Mouse (Mus musculus) limb, embryonic 15.5 days (tissue): ENCODE results near the gene Hpcal1. TPM values are rescaled to one million over a fixed set of nuclear protein-coding genes. Genes with fewer than 3 reads are reported as not detected.
"Not testable (repeated sequence)": the region's sequence is repeated elsewhere in the genome, so short reads cannot be mapped to it uniquely, and the experiment has no call there.

Experiments
- ATAC-seq: fragments of 200-750 bp; cut with Nextera tagmentation; 2 replicates; pipeline ENCODE4 v1.8.0; 2017; ENCODE audit warnings: low read depth, moderate TSS enrichment; ENCODE audit not compliant: insufficient number of reproducible peaks, low FRiP score, low TSS enrichment
- H3K27ac ChIP-seq: fragments of 300-500 bp; sonication (generic); 2 replicates; pipeline ENCODE4 v1.5.1; 2015; ENCODE audit warnings: moderate library complexity, mild to moderate bottlenecking, inconsistent platforms
- H3K27me3 ChIP-seq: fragments of 300-500 bp; sonication (generic); 2 replicates; pipeline ENCODE4 v1.6.1; 2015; ENCODE audit warnings: inconsistent platforms
- H3K36me3 ChIP-seq: fragments of 300-500 bp; sonication (generic); 2 replicates; pipeline ENCODE4 v1.6.1; 2015; ENCODE audit warnings: inconsistent platforms
- H3K4me1 ChIP-seq: fragments of 300-500 bp; sonication (generic); 2 replicates; pipeline ENCODE4 v1.6.1; 2015; ENCODE audit warnings: inconsistent platforms
- H3K4me2 ChIP-seq: fragments of 300-500 bp; sonication (generic); 2 replicates; pipeline ENCODE4 v1.6.1; 2015; ENCODE audit warnings: mild to moderate bottlenecking, inconsistent platforms
- H3K4me3 ChIP-seq: fragments of 300-500 bp; sonication (generic); 2 replicates; pipeline ENCODE4 v1.5.1; 2015; ENCODE audit warnings: mild to moderate bottlenecking, inconsistent platforms
- H3K9ac ChIP-seq: fragments of 300-500 bp; sonication (generic); 2 replicates; pipeline ENCODE4 v1.6.1; 2015; ENCODE audit warnings: inconsistent platforms
- H3K9me3 ChIP-seq: fragments of 300-500 bp; sonication (generic); 2 replicates; pipeline ENCODE4 v1.6.1; 2016; ENCODE audit warnings: inconsistent platforms
- WGBS: fragments of 180-500 bp; shearing (Covaris S2); methylation state at CpG from one replicate; pipeline ENCODE4 v1.1.7; 2015; 5-methylcytosine and 5-hydroxymethylcytosine counted together
- polyA plus RNA-seq: library from polyadenylated mRNA; unstranded; fragments of >200 nt; fragmentation: Nextera tagmentation; extraction: Ambion mirVana; gene quantifications from 2 replicates; pipeline ENCODE4 v1.2.1, GENCODE M21; 2015

Hpcal1 gene
- polyA plus RNA-seq, 1 experiment from 2014 or later = 39.1 TPM

DNA sequence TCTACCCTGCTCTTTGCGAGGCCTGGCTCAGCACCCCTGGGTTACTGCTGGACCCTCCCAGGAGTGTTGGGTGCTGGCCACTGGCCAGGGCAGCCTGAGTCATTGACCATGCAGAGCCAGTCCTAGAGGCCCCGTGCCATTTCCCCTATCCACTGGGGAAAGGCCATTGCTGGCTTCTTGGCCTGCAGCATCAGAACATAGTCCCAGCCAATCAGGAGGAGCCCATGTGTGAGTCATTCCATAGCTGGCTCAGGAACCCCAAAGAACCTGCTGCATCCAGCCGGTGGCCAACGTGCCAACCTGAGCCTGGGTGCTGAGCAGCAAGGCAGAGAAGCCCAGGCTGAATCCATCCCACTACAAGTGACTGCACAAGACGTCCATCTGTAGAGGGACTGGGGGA, 83.1 kb downstream of the Hpcal1 start:
- H3K36me3 ChIP-seq, H3K4me3 ChIP-seq, H3K27ac ChIP-seq, H3K4me1 ChIP-seq, ATAC-seq, H3K9me3 ChIP-seq, H3K27me3 ChIP-seq, H3K4me2 ChIP-seq, H3K9ac ChIP-seq: not testable (repeated sequence)
- 73% methylated on average over 5 of the region's 5 CpGs for whole genome bisulfite sequencing

GRCm38 (mm10) chr12:17774842-17775241, 84.2 kb downstream of the Hpcal1 start:
- H3K4me1 ChIP-seq, H3K4me3 ChIP-seq, H3K9ac ChIP-seq, H3K27me3 ChIP-seq, H3K27ac ChIP-seq, H3K9me3 ChIP-seq, ATAC-seq, H3K36me3 ChIP-seq, H3K4me2 ChIP-seq: not testable (repeated sequence)
- WGBS = 65% methylated on average over 3 of the region's 3 CpGs

- 6% methylated on average over 2 of the region's 3 CpGs for WGBS
- no peak overlapping the region for H3K9ac ChIP-seq
- ATAC-seq = no peak
These were observed 87.7 kb downstream of the Hpcal1 start for GRCm38 (mm10) chr12:17778320-17778719.

GRCm38 (mm10) chr12:17779093-17779492, 88.4 kb downstream of the Hpcal1 start:
- ATAC-seq = no peak
- Histone ChIP-seq H3K27ac (no peak overlapping the region), H3K4me2 (no peak overlapping the region), H3K27me3 (no peaks in the 10 kb centered on the region), H3K4me1 (no peaks in the 10 kb centered on the region), H3K36me3 (no peaks in the 10 kb centered on the region), H3K9ac (no peak overlapping the region), H3K4me3 (no peak overlapping the region), H3K9me3 (no peaks in the 10 kb centered on the region)
- 25% methylated on average over 3 of the region's 3 CpGs for WGBS

More at GRCm38 (mm10) chr12:17778320-17778719, 87.7 kb downstream of the Hpcal1 start:
- Histone ChIP-seq H3K36me3 (no peaks in the 10 kb centered on the region), H3K4me1 (no peaks in the 10 kb centered on the region), H3K4me2 (no peak overlapping the region), H3K27me3 (no peaks in the 10 kb centered on the region), H3K9me3 (no peaks in the 10 kb centered on the region), H3K4me3 (no peak overlapping the region), H3K27ac (no peak overlapping the region)

DNA sequence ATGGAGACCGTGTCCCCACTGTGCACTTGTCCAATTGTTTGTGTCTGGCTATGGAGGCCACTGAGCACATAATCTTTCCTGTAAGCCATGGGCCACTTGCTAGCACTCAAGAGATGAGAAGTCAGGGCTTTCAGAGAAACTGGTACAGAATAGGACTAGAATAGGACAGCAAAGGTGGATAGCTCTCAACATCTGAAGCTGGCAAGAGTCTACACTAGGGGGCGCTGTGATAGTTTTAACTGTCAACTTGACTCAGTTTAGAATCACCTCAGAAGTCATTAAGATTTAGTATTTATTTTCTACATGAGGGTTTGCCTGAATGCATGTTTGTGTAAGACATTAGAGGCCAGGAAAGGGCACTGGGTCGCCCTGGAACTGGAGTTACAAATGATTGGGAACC, 98.8 kb downstream of the Hpcal1 start:
- Histone ChIP-seq H3K4me2 (no peak overlapping the region), H3K9ac (no peak overlapping the region), H3K27ac (no peak overlapping the region), H3K4me1 (no peaks in the 10 kb centered on the region), H3K4me3 (no peak overlapping the region), H3K9me3 (no peaks in the 10 kb centered on the region), H3K27me3 (no peaks in the 10 kb centered on the region), H3K36me3 (0 out of 2 replicates have a peak, but pooled peaks cover 14% of the 10 kb centered on the region)
- 55% methylated on average over 3 of the region's 3 CpGs for WGBS
- ATAC-seq = no peak

DNA sequence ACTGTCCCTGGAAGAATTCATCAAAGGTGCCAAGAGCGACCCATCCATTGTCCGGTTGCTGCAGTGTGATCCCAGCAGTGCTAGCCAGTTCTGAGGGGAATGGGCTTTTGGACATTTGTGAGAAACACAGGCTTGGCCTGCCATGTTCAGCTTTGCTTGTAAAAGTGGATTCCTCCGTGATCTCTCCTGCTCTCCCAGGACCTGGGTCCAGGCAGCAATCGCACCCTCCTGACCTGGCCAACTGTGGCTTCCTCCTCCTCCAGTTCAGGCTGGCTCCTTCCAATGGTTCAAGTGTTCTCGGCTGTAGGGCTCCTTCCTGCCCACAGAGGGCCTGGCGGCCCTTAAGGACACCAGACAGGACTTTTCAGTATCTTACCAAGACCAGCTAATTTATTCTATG, 100.5 kb downstream of the Hpcal1 start:
- Histone ChIP-seq H3K9me3 (no peaks in the 10 kb centered on the region), H3K27me3 (no peaks in the 10 kb centered on the region), H3K27ac (no peak overlapping the region), H3K9ac (no peak overlapping the region), H3K36me3 (0 out of 2 replicates have a peak, but pooled peaks cover 14% of the 10 kb centered on the region), H3K4me3 (no peak overlapping the region), H3K4me1 (no peaks in the 10 kb centered on the region), H3K4me2 (no peak overlapping the region)
- WGBS = 81% methylated on average over 6 of the region's 6 CpGs
- ATAC-seq = no peak

DNA sequence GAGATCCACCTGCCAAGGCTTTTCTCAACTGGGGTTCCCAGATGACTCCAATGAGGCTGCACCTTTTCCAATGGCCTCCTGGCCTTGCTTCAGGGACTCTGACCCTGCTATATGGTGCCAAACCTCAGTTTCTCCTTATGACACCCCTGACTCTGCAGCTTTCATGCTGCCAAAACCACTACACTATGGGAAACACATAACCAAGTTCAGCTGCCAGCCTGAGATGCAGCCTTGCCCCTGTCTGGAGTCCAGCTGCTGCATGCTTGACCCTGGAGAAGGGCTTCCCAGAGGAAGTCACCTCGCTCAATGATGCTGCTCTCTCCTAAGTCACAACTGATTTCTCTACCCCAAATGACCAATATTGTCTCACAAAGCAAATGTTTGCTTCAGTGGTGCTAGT, 102.1 kb downstream of the Hpcal1 start:
- Histone ChIP-seq H3K4me3 (no peak overlapping the region), H3K4me2 (no peak overlapping the region), H3K4me1 (no peaks in the 10 kb centered on the region), H3K9me3 (no peaks in the 10 kb centered on the region), H3K27me3 (no peaks in the 10 kb centered on the region), H3K36me3 (0 out of 2 replicates have a peak, but pooled peaks cover 8% of the 10 kb centered on the region), H3K27ac (no peak overlapping the region), H3K9ac (no peak overlapping the region)
- no peak for ATAC-seq
- WGBS = 90% methylated on average over 1 of the region's 1 CpGs

DNA sequence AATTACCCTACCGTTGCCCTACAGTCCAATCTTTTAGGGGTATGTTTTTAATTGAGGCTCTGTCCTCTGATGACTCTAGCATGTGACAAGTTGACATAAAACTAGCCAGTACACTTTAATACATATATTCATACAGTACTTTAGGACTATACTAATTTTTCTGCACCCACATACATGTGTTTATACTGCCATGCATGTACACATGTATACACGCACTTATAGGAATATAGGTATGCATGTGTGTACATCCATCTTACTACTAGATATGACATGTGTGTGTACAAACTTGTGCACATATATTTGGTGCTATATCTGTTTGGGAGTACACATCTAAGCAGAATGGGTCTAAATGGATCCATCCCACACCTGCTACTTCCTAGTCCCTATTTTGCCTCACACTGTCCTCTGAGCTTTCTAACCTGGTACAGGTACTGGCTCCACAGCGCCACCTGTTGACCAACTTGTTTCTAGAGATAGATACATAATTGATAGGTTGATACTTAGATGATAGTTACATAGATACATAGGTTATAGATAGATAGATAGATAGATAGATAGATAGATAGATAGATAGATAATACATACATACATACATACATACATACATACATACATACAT, 105.1 kb downstream of the Hpcal1 start:
- H3K36me3 ChIP-seq = 0 out of 2 replicates have a peak, but pooled peaks cover 8% of the 10 kb centered on the region
- no peak overlapping the region for H3K4me3 ChIP-seq
- no peaks in the 10 kb centered on the region for H3K27me3 ChIP-seq
- H3K4me1 ChIP-seq = no peaks in the 10 kb centered on the region
- H3K4me2 ChIP-seq = no peak overlapping the region
- H3K27ac ChIP-seq = no peak overlapping the region
- ATAC-seq = no peak
- WGBS = 61% methylated on average over 3 of the region's 3 CpGs
- no peaks in the 10 kb centered on the region for H3K9me3 ChIP-seq
- H3K9ac ChIP-seq = no peak overlapping the region

DNA sequence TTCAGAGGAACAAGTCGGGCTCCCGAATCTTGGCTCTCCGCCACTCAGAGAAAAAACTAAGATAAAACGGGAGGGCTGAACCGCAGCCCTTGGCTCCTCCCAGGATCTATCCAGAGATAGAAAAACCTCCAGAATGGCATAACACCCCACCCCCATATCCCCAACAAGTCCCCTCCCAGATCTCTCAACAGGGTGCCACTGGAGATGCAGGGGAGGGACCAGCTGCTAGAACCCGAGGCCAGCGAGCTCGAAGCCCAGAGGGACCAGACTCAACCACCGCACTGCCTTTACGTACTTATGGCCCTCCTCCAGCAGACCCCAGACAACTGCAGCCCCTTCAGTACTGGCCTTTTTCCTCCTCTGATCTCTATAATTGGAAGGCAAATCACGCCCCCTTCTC, 107.6 kb downstream of the Hpcal1 start:
- H3K4me3 ChIP-seq, H3K4me1 ChIP-seq, ATAC-seq, H3K9ac ChIP-seq, H3K9me3 ChIP-seq, H3K4me2 ChIP-seq, H3K36me3 ChIP-seq, H3K27me3 ChIP-seq, H3K27ac ChIP-seq: not testable (repeated sequence)
- 86% methylated on average over 11 of the region's 11 CpGs for WGBS

DNA sequence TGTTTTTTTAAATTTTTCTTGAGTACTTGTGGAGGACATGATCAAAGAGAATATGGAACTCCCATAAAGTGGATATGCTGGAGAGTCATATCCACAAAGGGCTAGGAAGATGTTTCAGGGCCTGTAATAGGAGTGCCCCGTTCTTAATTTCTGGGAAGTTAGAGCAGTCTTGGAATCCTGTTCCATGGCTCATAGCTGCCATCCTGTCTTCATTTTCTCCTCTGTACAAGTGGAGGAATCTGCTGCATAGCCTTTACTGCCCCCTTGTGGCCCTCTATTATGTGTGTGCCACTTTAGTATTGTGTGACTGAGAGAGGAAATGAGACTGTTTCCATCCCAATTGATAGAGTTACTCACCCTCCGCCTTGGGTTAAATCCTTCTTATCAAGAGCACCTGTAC, 117.9 kb downstream of the Hpcal1 start:
- no peak for ATAC-seq
- H3K36me3 ChIP-seq = no peaks in the 10 kb centered on the region
- no peaks in the 10 kb centered on the region for H3K4me1 ChIP-seq
- no peak overlapping the region for H3K4me2 ChIP-seq
- H3K9me3 ChIP-seq = no peaks in the 10 kb centered on the region
- no peak overlapping the region for H3K27ac ChIP-seq
- no peaks in the 10 kb centered on the region for H3K27me3 ChIP-seq
- 21% methylated on average over 2 of the region's 2 CpGs for WGBS
- H3K9ac ChIP-seq = no peak overlapping the region
- H3K4me3 ChIP-seq = no peak overlapping the region

- ATAC-seq, H3K9me3 ChIP-seq, H3K4me1 ChIP-seq, H3K9ac ChIP-seq, H3K4me3 ChIP-seq, H3K36me3 ChIP-seq, H3K4me2 ChIP-seq, H3K27ac ChIP-seq, H3K27me3 ChIP-seq: not testable (repeated sequence)
- WGBS = 79% methylated on average over 1 of the region's 1 CpGs
These were observed 144.6 kb downstream of the Hpcal1 start for GRCm38 (mm10) chr12:17835279-17835678.
